In the genomic region with DNA sequence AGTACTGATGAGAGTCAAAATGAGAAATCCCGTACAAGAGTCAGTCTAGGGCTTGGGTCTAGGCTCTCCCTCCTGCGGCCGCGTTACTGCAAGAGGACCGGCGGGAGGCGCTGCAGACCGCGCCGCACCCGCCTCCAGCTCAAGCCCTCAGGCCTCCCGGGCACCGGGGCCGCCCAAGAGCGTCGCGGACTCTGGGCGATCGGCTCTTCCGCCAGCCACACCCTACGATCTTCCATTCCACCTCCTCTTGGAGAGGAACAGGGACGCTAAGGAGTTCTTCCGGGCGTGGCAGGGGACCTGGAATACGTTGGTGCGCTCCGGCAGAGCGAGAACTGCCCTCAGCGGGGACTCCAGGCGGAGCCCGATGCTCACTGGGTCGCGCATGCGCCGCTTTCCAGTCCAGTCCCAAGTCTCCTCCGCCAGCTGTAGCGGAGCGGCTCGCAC, we compare ENCODE assay signal across 8 mouse cellular contexts. TPM values are rescaled to one million over a fixed set of nuclear protein-coding genes. Genes with fewer than 3 reads are reported as not detected.
DNase-seq lines count a peak whose midpoint lies in the region; ATAC-seq and TF ChIP-seq lines count a peak whose summit lies in the region.

No protein-coding gene starts in this region.

- ATAC-seq in embryonic facial prominence, embryonic 12.5 days (ENCODE audit: insufficient number of reproducible peaks, insufficient read depth, low FRiP score, low TSS enrichment), result peak; percentile 94
- ATAC-seq in limb, embryonic 13.5 days (ENCODE audit: low FRiP score, low read depth), result peak; percentile 92
- ATAC-seq in midbrain, embryonic 13.5 days, result peak; percentile 99
- ATAC-seq in erythroid progenitor cell, adult 5-6 weeks (replicated peaks; ENCODE audit: low FRiP score, poor library complexity, severe bottlenecking), result no peak

- H3K9me3 ChIP-seq in embryonic facial prominence, embryonic 12.5 days, result no peaks in the 10 kb centered on the region
- no peaks in the 10 kb centered on the region for H3K9me3 ChIP-seq in limb, embryonic 13.5 days
- H3K9me3 ChIP-seq in midbrain, embryonic 13.5 days, result no peaks in the 10 kb centered on the region

- H3K27ac ChIP-seq in embryonic facial prominence, embryonic 12.5 days, result peak overlapping the region; percentile 59; the same call in 1 of the 2 replicates
- H3K27ac ChIP-seq in kidney, adult 2 months (ENCODE audit: insufficient read depth, low read depth, low read length), result no peak overlapping the region
- peak overlapping the region; percentile 69; the same call in 1 of the 2 replicates for H3K27ac ChIP-seq in limb, embryonic 13.5 days
- peak overlapping the region; percentile 11; the same call in 1 of the 2 replicates for H3K27ac ChIP-seq in midbrain, embryonic 13.5 days

- WGBS in embryonic facial prominence, embryonic 12.5 days, result under 1% methylated on average over 39 of the region's 39 CpGs
- WGBS in kidney, adult 2 months, result 1% methylated on average over 39 of the region's 39 CpGs
- WGBS in limb, embryonic 13.5 days, result under 1% methylated on average over 39 of the region's 39 CpGs
- under 1% methylated on average over 39 of the region's 39 CpGs for WGBS in midbrain, embryonic 13.5 days

- DNase-seq in adrenal gland, postnatal 36 days, result peak; percentile 86 to 88
- DNase-seq in heart, adult 8-10 months (ENCODE audit: low spot score), result peak; percentile 82
- DNase-seq in kidney, adult 2 months, result peak; percentile 79
- DNase-seq in skeletal muscle tissue, adult 2 months (ENCODE audit: low read depth, low spot score), result peak; percentile 73

- no peak for TF ChIP-seq POLR2A in kidney, adult 2 months (IDR thresholded peaks at IDR 0.05; ENCODE audit: low read depth, low read length)

- H3K9ac ChIP-seq in embryonic facial prominence, embryonic 12.5 days, result peak overlapping the region; percentile 70
- H3K9ac ChIP-seq in limb, embryonic 13.5 days, result peak overlapping the region; percentile 79
- H3K9ac ChIP-seq in midbrain, embryonic 13.5 days (replicated peaks), result peak overlapping the region; percentile 79

- H3K4me1 ChIP-seq in embryonic facial prominence, embryonic 12.5 days, result peaks cover 5% of the 10 kb centered on the region; the same call in 1 of the 2 replicates
- no peaks in the 10 kb centered on the region for H3K4me1 ChIP-seq in kidney, adult 2 months (ENCODE audit: control insufficient read depth, insufficient read depth, low read length)
- H3K4me1 ChIP-seq in limb, embryonic 13.5 days, result peaks cover 13% of the 10 kb centered on the region; the same call in 1 of the 2 replicates
- H3K4me1 ChIP-seq in midbrain, embryonic 13.5 days (replicated peaks), result peaks cover 9% of the 10 kb centered on the region

- no peaks in the 10 kb centered on the region for H3K36me3 ChIP-seq in embryonic facial prominence, embryonic 12.5 days
- H3K36me3 ChIP-seq in kidney, adult 2 months (ENCODE audit: control insufficient read depth, insufficient read depth, low read length), result no peaks in the 10 kb centered on the region
- H3K36me3 ChIP-seq in limb, embryonic 13.5 days, result no peaks in the 10 kb centered on the region
- no peaks in the 10 kb centered on the region for H3K36me3 ChIP-seq in midbrain, embryonic 13.5 days

- 0 out of 2 replicates have a peak, but pooled peaks cover 5% of the 10 kb centered on the region for H3K27me3 ChIP-seq in embryonic facial prominence, embryonic 12.5 days
- no peaks in the 10 kb centered on the region for H3K27me3 ChIP-seq in kidney, adult 2 months (replicated peaks; ENCODE audit: control insufficient read depth, insufficient read depth, low read length)
- peaks cover 5% of the 10 kb centered on the region; the same call in 1 of the 2 replicates for H3K27me3 ChIP-seq in limb, embryonic 13.5 days
- peaks cover 19% of the 10 kb centered on the region for H3K27me3 ChIP-seq in midbrain, embryonic 13.5 days

- peak overlapping the region; percentile 61 for H3K4me2 ChIP-seq in embryonic facial prominence, embryonic 12.5 days (replicated peaks)
- H3K4me2 ChIP-seq in limb, embryonic 13.5 days (replicated peaks), result peak overlapping the region; percentile 76
- peak overlapping the region; percentile 62 for H3K4me2 ChIP-seq in midbrain, embryonic 13.5 days (replicated peaks)

- TF ChIP-seq CTCF in kidney, adult 2 months (conservative IDR thresholded peaks at IDR 0.05; ENCODE audit: insufficient read depth, insufficient read length, low read depth, low read length), result peak; percentile 75

- H3K4me3 ChIP-seq in embryonic facial prominence, embryonic 12.5 days, result peak overlapping the region; percentile 53
- peak overlapping the region; percentile 70 for H3K4me3 ChIP-seq in kidney, adult 2 months (ENCODE audit: insufficient read depth, low read depth, low read length)
- H3K4me3 ChIP-seq in limb, embryonic 13.5 days, result peak overlapping the region; percentile 60
- H3K4me3 ChIP-seq in midbrain, embryonic 13.5 days (replicated peaks), result peak overlapping the region; percentile 61

RNA-seq across cellular contexts. Expression of a gene that starts 17.5 kb away (rescaled TPM):
- 10 to 100 TPM; 15.4 to 28.8 TPM for total RNA-seq in adrenal gland, postnatal 36 days (2021)
- 14.3 and 17.7 TPM in 2 replicates for polyA plus RNA-seq in embryonic facial prominence, embryonic 12.5 days (2016; fragmentation: Nextera tagmentation; extraction: Ambion mirVana)
- total RNA-seq in heart, adult 8-10 months (2022), result 10 to 100 TPM; 21.7 to 39.9 (median 27.1) TPM
- 8.5 and 11.4 TPM in 2 replicates for polyA plus RNA-seq in kidney, adult 2 months (2012; rRNA removed)
- 12.3 and 12.6 TPM in 2 replicates for polyA plus RNA-seq in limb, embryonic 13.5 days (2015; fragmentation: Nextera tagmentation; extraction: Ambion mirVana)
- 1.3 and 2.1 TPM in 2 replicates for polyA plus RNA-seq in midbrain, embryonic 13.5 days (2015; fragmentation: Nextera tagmentation; extraction: Ambion mirVana)
- 5.8 and 10.9 TPM in 2 replicates for total RNA-seq in erythroid progenitor cell, adult 5-6 weeks (2015; ENCODE audit: low replicate concordance)
- 3.2 and 4.6 TPM in 2 replicates for total RNA-seq in erythroid progenitor cell, adult 5-6 weeks (2017; ENCODE audit: low replicate concordance)
